Mouse (Mus musculus) kidney, postnatal 25 days (tissue): ENCODE results near the gene Wnt11.

Experiments used
- DNase-seq, 2 experiments: peaks; one replicate each; pipeline ENCODE4 v3.0.0; 2021; ENCODE audit warnings: mixed read lengths in 2 of 2

Wnt11 gene

GRCm38 (mm10) chr7:98831290-98831689 lies 3.6 kb upstream of the Wnt11 start:
- no peak for DNase-seq

- DNase-seq = no peak
Measured at GRCm38 (mm10) chr7:98835519-98836441, 868 bp downstream of the Wnt11 start.

GRCm38 (mm10) chr7:98836646-98837045 lies 1.7 kb downstream of the Wnt11 start:
- peak; percentile 59 to 81 for DNase-seq

GRCm38 (mm10) chr7:98837901-98838300 lies 3.0 kb downstream of the Wnt11 start:
- peak; percentile 84 to 86 for DNase-seq

GRCm38 (mm10) chr7:98838729-98839141 lies 3.8 kb downstream of the Wnt11 start:
- DNase-seq = peak; percentile 65 to 70

GRCm38 (mm10) chr7:98839312-98839711 lies 4.4 kb downstream of the Wnt11 start:
- no peak for DNase-seq

GRCm38 (mm10) chr7:98840771-98841170 lies 5.9 kb downstream of the Wnt11 start:
- no peak for DNase-seq

GRCm38 (mm10) chr7:98841802-98842201 lies 6.9 kb downstream of the Wnt11 start:
- DNase-seq = no peak

- no peak for DNase-seq
Measured at GRCm38 (mm10) chr7:98842997-98843396, 8.1 kb downstream of the Wnt11 start.

- no peak for DNase-seq
Measured at GRCm38 (mm10) chr7:98843649-98844048, 8.7 kb downstream of the Wnt11 start.

- DNase-seq = peak in 1 of 2 experiments; percentile 44
Measured at GRCm38 (mm10) chr7:98848899-98849640, 14.2 kb downstream of the Wnt11 start.

GRCm38 (mm10) chr7:98850388-98850787 lies 15.5 kb downstream of the Wnt11 start:
- no peak for DNase-seq

- peak in 1 of 2 experiments; percentile 12 for DNase-seq
Measured at GRCm38 (mm10) chr7:98851220-98851619, 16.3 kb downstream of the Wnt11 start.

- DNase-seq = no peak
Measured at GRCm38 (mm10) chr7:98852950-98853650, 18.2 kb downstream of the Wnt11 start.

- DNase-seq = no peak
Measured at GRCm38 (mm10) chr7:98853806-98854205, 18.9 kb downstream of the Wnt11 start.

GRCm38 (mm10) chr7:98855388-98855787 lies 20.5 kb downstream of the Wnt11 start:
- no peak for DNase-seq

GRCm38 (mm10) chr7:98856128-98856527 lies 21.2 kb downstream of the Wnt11 start:
- no peak for DNase-seq

- no peak for DNase-seq
Measured at GRCm38 (mm10) chr7:98857094-98857493, 22.2 kb downstream of the Wnt11 start.

- no peak for DNase-seq
Measured at GRCm38 (mm10) chr7:98861002-98861401, 26.1 kb downstream of the Wnt11 start.

GRCm38 (mm10) chr7:98862994-98863393 lies 28.1 kb downstream of the Wnt11 start:
- no peak for DNase-seq

GRCm38 (mm10) chr7:98863969-98864718 lies 29.2 kb downstream of the Wnt11 start:
- DNase-seq = peak in 1 of 2 experiments; percentile 28
